Mouse (Mus musculus): ENCODE data around the gene Toe1.
A peak's percentile ranks its signal among the peaks of the same experiment; 100 is the strongest.
"Not testable (repeated sequence)": the region's sequence is repeated elsewhere in the genome, so short reads cannot be mapped to it uniquely, and the experiment has no call there.

Toe1 gene

GRCm38 (mm10) chr4:116807197-116808129 lies at the start of gene Toe1, which contains the start of gene Mutyh:
Gene Toe1, minus strand, starts transcription at chr4:116807640.
Gene Mutyh, plus strand, starts transcription at chr4:116807723.
- DNase-seq (ENCODE audit: low spot score in 2 of 2) = peak; percentile 93 to 94

DNA sequence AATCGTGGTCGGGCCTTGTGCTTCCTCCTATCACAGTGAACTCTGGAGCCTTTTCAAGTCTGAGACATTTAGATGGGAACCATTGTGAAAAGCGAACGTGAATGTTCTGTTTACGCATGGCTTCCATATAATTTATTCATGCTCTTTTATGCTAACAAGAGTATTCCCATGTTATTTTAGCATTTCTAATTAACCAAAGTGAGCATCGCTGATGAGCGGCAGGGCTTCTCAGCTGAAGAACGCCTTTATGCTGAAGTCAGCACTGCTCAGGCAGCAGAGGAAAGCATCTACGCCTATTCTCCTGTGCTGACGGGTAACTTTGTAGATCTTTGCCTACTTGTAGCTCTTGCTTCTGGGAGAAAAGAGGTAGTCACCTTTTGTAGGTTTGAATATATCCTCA lies 49.8 kb upstream of the Toe1 start:
- DNase-seq (ENCODE audit: low spot score in 2 of 2) = no peak

- no peak for DNase-seq (ENCODE audit: low spot score in 2 of 2)
These were observed 46.8 kb upstream of the Toe1 start for GRCm38 (mm10) chr4:116854286-116854685.

DNA sequence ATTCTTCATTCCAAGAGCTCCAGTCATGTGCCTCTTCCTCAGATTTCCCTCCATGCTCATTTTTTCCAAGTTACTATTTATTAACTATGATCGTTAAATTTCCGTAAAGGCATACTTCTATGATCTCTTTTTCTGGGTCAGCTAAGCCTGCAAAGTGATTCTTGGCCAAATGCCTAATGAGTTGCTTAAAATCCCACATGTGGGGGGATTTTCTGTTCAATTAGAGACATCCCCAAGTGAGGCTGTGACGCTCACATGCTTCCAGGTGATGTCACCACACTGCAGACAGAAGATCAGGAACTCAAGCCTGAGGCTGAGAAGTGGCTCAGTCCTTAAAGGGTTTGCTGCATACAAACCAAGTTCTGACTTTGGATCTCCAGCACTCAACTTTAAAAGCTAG lies 42.5 kb upstream of the Toe1 start:
- no peak for DNase-seq (ENCODE audit: low spot score in 2 of 2)

- DNase-seq (ENCODE audit: low spot score in 2 of 2) = no peak
These were observed 36.9 kb upstream of the Toe1 start for GRCm38 (mm10) chr4:116844324-116844723.

- no peak for DNase-seq (ENCODE audit: low spot score in 2 of 2)
These were observed 33.4 kb upstream of the Toe1 start for GRCm38 (mm10) chr4:116840841-116841240.

DNA sequence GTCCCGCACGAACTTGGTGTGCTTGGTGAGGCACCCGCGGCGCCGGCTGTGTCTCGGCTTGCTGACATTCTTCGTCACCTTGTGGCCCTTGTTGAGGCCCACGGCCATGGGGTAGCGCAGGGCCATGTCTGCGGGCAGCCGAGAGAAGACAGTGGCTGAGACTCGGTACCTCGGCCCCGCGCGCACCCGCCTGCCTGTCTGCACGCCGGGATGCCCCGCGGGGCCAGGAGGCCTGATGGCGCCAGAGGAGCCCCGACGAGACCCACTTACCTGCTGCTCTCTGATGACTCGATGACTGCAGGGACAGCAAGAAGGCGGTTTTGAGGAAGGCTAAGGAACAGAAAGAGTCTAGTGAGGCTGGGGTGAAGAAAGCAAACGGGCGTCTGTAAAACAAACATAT lies 32.7 kb upstream of the Toe1 start:
- not testable (repeated sequence) for DNase-seq (ENCODE audit: low spot score in 2 of 2)

- DNase-seq (ENCODE audit: low spot score in 2 of 2) = no peak
These were observed 31.6 kb upstream of the Toe1 start for GRCm38 (mm10) chr4:116838999-116839398.

GRCm38 (mm10) chr4:116830070-116830368 lies 22.6 kb upstream of the Toe1 start:
- DNase-seq (ENCODE audit: low spot score in 2 of 2) = no peak

DNA sequence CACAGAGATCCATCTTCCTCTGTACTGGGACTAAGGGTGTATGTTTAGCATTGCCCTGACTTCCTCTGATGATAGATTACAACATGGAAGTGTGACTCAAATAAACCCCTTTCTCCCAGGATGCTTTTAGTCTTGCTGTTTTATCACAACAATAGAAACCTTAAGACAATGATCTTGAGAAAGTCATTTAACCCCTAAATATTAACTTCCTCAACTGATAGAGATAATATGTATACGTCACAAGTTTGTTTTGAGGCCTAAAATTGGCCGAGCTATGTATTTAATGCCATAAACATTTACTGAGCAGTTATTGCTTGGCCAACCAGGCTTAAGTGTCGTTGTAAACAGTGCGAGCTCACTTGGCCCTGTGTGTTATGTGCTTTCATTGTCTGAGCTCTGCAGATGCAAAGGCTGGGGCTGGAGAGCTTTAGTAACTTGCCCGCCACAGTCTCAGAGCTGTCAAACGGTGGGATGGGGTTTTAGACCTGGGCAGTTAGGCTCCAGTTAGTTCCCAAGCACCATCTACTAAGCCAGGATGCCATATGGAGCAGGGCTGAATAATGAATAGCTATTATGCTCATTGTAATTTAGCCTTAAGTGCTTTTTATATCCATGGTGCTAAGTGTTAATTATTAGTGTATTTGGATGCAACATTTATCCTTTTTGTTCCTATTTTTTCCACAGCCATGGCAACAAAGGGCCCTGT lies 22.1 kb upstream of the Toe1 start:
- DNase-seq (ENCODE audit: low spot score in 2 of 2) = no peak

DNA sequence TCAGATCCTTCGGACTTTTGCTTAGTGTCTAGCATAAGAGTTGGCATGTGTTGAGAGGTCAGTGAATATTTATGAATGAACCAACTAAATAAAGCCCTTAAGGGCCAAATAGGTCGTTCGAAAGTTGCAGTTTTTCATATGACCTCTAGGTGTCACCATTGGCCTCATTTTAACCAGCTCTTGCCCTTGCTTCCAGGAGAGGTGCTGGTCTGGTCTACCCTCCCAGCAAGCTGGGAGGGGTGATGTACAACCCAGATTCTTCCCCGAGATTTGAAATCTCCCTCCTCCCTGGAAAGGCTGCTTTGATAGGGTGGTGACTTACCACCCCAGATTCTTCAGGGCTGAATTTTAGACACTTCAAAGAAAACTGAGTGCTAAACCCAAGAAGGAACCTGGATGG lies 20.4 kb upstream of the Toe1 start:
- peak in 1 of 2 experiments; percentile 38 for DNase-seq (ENCODE audit: low spot score in 2 of 2)

GRCm38 (mm10) chr4:116824541-116825004 lies 17.1 kb upstream of the Toe1 start:
- peak; percentile 68 to 75 for DNase-seq (ENCODE audit: low spot score in 2 of 2)

GRCm38 (mm10) chr4:116821694-116822016 lies 14.2 kb upstream of the Toe1 start, which contains the start of gene Hpdl:
Gene Hpdl, minus strand, starts transcription at chr4:116821707.
- DNase-seq (ENCODE audit: low spot score in 2 of 2) = no peak

- DNase-seq (ENCODE audit: low spot score in 2 of 2) = peak; percentile 81 to 84
These were observed 13.7 kb upstream of the Toe1 start for GRCm38 (mm10) chr4:116820902-116821693.

DNA sequence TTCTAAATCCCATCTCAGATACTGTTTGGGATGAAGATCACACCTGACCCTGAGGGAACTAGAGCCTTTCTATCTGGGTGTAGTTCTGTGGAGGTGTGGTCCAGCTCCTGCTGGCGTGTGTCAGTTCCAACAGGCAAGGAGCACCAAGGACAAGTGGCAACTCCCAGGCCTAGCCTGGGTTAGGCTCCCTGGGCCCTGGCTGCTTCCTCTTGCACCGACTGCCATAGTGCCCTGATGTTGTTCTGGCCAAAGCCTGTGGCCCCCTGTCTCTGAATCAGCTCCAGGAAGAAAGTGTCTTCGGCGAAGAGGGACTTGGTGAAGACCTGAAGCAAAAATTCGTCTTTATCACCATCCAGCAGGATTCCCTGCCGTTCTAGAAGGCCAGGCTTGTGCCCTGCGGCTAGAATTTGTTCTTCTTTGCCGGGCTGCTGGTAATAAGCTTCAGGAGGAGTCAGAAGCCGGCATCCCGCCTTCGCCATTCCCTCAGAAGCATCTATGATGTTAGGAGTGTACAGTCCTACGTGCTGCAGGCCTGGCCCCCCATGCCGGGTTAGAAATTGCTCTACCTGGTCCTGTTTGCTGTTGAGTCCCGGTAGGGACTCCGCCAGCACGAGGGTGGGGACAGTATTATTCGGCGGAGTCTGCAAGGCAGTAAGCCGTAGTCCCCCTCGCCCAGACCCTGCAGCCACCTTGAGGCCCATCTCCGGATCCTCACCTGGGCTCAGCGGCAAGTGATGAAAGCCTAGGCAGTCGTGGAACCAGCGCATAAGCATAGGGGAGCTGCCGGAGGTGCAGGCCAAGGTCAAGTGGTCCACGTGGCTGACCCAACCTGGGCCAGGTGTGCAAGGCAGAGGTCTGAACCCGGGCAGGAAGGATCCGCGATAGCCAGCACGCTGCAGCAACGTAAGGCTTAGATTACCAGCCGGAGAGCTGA lies 12.8 kb upstream of the Toe1 start:
- no peak for DNase-seq (ENCODE audit: low spot score in 2 of 2)

DNA sequence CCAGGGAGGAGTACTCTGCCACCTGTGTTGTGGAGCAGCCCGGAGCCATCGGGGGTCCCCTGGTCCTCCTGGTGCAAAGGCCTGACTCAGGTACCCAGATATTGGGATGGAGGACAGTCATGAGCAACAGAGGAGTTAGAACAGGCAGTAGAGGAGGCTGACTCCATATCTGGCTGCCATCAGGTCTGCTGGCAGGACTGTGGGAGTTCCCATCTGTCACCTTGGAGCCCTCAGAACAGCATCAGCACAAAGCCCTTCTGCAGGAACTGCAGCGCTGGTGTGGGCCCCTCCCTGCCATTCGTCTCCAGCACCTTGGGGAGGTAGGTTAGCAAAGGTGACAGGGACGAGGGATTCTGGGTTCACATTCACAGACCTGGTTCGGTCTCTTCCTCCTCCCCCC lies 10.0 kb upstream of the Toe1 start:
- no peak for DNase-seq (ENCODE audit: low spot score in 2 of 2)

- DNase-seq (ENCODE audit: low spot score in 2 of 2) = no peak
These were observed 7.8 kb upstream of the Toe1 start for GRCm38 (mm10) chr4:116815276-116815675.

GRCm38 (mm10) chr4:116811012-116811411 lies 3.6 kb upstream of the Toe1 start:
- no peak for DNase-seq (ENCODE audit: low spot score in 2 of 2)

DNA sequence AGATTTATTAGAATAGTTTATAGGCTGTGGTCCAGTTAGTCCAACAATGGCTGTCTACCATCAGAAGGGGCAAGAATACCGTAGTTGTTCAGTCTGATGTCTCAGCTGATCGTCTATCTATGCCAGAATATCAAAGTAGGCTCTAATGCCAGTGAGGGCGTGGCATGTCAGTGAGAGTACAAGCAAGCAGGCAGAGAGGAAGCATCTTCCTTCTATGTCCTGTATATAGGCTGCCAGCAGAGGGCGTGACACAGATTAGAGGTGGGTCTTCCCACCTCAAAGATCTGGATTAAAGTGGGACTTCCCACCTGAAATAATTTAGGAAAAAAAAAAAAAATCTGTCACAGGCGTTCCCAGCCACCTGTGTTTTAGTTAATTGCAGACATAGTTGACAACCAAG lies 7.5 kb downstream of the Toe1 start:
- no peak for DNase-seq (ENCODE audit: low spot score in 2 of 2)

GRCm38 (mm10) chr4:116796442-116797110 lies 10.9 kb downstream of the Toe1 start:
- peak; percentile 61 to 63 for DNase-seq (ENCODE audit: low spot score in 2 of 2)
